Mouse (Mus musculus) MEL (cell line): ENCODE measurements around the gene Cmss1. TPM values are rescaled to one million over a fixed set of nuclear protein-coding genes. Genes with fewer than 3 reads are reported as not detected.

Experiments
- DNase-seq: peaks from one replicate; pipeline ENCODE4 v3.0.0; 2011; ENCODE audit warnings: low read depth, low spot score
- H3K27ac ChIP-seq: 2 replicates; pipeline ENCODE4 v1.5.1; 2012; ENCODE audit warnings: low read depth, mild to moderate bottlenecking, control low read depth, low read length, moderate library complexity; ENCODE audit not compliant: control insufficient read depth
- H3K27me3 ChIP-seq, 2 experiments: fragments of 150-350 bp in 1 of 2; sonication (generic) in 1 of 2; 2 replicates each; pipeline ENCODE4 v1.6.1; 2012; ENCODE audit warnings: low read length in 2 of 2, mild to moderate bottlenecking in 2 of 2, improper control_type of control experiment in 1 of 2, moderate library complexity in 1 of 2; ENCODE audit not compliant: insufficient read depth in 2 of 2, control insufficient read depth in 1 of 2
- H3K36me3 ChIP-seq, 2 experiments: 2 replicates each; pipeline ENCODE4 v1.6.1; 2012 to 2014; ENCODE audit warnings: low read length in 2 of 2, improper control_type of control experiment in 1 of 2, inconsistent platforms in 1 of 2, mild to moderate bottlenecking in 1 of 2; ENCODE audit not compliant: insufficient read depth in 2 of 2, control insufficient read depth in 1 of 2
- H3K4me1 ChIP-seq, 2 experiments: fragments of 150-350 bp in 1 of 2; sonication (generic) in 1 of 2; 2 replicates each; pipeline ENCODE4 v1.6.1; 2012; ENCODE audit warnings: low read length in 2 of 2, improper control_type of control experiment in 1 of 2, mild to moderate bottlenecking in 1 of 2; ENCODE audit not compliant: insufficient read depth in 2 of 2, control insufficient read depth in 1 of 2
- H3K4me3 ChIP-seq, 2 experiments: fragments of 150-350 bp in 1 of 2; sonication (generic) in 1 of 2; 2 replicates each; pipeline ENCODE4 v1.5.1; 2012; ENCODE audit warnings: low read depth in 2 of 2, low read length in 2 of 2, mild to moderate bottlenecking in 2 of 2, moderate library complexity in 2 of 2, control low read depth in 1 of 2, improper control_type of control experiment in 1 of 2; ENCODE audit not compliant: control insufficient read depth in 1 of 2, insufficient read depth in 1 of 2
- H3K79me2 ChIP-seq: 2 replicates; pipeline ENCODE4 v1.6.1; 2012; ENCODE audit warnings: mild to moderate bottlenecking, low read length, moderate library complexity; ENCODE audit not compliant: control insufficient read depth, poor library complexity, insufficient read depth
- H3K9ac ChIP-seq: 2 replicates; pipeline ENCODE4 v1.6.1; 2012; ENCODE audit warnings: low read depth, mild to moderate bottlenecking, control low read depth, low read length, moderate library complexity; ENCODE audit not compliant: control insufficient read depth, poor library complexity, severe bottlenecking
- H3K9me3 ChIP-seq: fragments of 150-350 bp; sonication (generic); replicated peaks from 2 replicates; pipeline ENCODE4 v1.6.1; 2012; ENCODE audit warnings: mild to moderate bottlenecking, low read length, improper control_type of control experiment, moderate library complexity; ENCODE audit not compliant: insufficient read depth
- BHLHE40 ChIP-seq: IDR thresholded peaks from 2 replicates; pipeline ENCODE4 v1.6.1; 2012; ENCODE audit warnings: low read depth, mild to moderate bottlenecking, inconsistent platforms, low read length, improper control_type of control experiment, borderline replicate concordance
- CHD1 ChIP-seq: IDR thresholded peaks from 2 replicates; pipeline ENCODE4 v1.6.1; 2012; ENCODE audit warnings: low read depth, mild to moderate bottlenecking, inconsistent platforms, low read length, improper control_type of control experiment
- CHD2 ChIP-seq: IDR thresholded peaks from 2 replicates; pipeline ENCODE4 v1.6.1; 2011; ENCODE audit warnings: low read length, improper control_type of control experiment
- CTCF ChIP-seq, 3 experiments: IDR thresholded peaks in 2 of 3; conservative IDR thresholded peaks in 1 of 3; 2 replicates each; pipeline ENCODE4 v1.5.1; 2011 to 2012; ENCODE audit warnings: low read length in 3 of 3, low read depth in 2 of 3, mild to moderate bottlenecking in 2 of 3, improper control_type of control experiment in 1 of 3, inconsistent platforms in 1 of 3, mixed read lengths in 1 of 3, moderate library complexity in 1 of 3; ENCODE audit not compliant: control insufficient read depth in 1 of 3, insufficient read depth in 1 of 3, poor library complexity in 1 of 3, severe bottlenecking in 1 of 3
- E2F4 ChIP-seq: IDR thresholded peaks from 2 replicates; pipeline ENCODE4 v1.6.1; 2011; ENCODE audit warnings: low read depth, low read length, improper control_type of control experiment, borderline replicate concordance
- ELF1 ChIP-seq: IDR thresholded peaks from 2 replicates; pipeline ENCODE4 v1.6.1; 2014; ENCODE audit warnings: low read depth, mild to moderate bottlenecking, inconsistent platforms, low read length, improper control_type of control experiment, moderate library complexity
- EP300 ChIP-seq, 2 experiments: IDR thresholded peaks; 2 replicates each; pipeline ENCODE4 v1.6.1; 2011; ENCODE audit warnings: improper control_type of control experiment in 2 of 2, low read length in 2 of 2, low read depth in 1 of 2, mild to moderate bottlenecking in 1 of 2
- ETS1 ChIP-seq: IDR thresholded peaks from 2 replicates; pipeline ENCODE4 v1.6.1; 2012; ENCODE audit warnings: low read depth, mild to moderate bottlenecking, inconsistent platforms, low read length, improper control_type of control experiment, moderate library complexity
- GABPA ChIP-seq: IDR thresholded peaks from 2 replicates; pipeline ENCODE4 v1.6.1; 2012; ENCODE audit warnings: low read depth, mild to moderate bottlenecking, inconsistent platforms, low read length, improper control_type of control experiment, moderate library complexity
- GATA1 ChIP-seq: IDR thresholded peaks from 2 replicates; pipeline ENCODE4 v1.6.1; 2011; ENCODE audit warnings: low read depth, low read length, improper control_type of control experiment
- HCFC1 ChIP-seq: IDR thresholded peaks from 2 replicates; pipeline ENCODE4 v1.6.1; 2012; ENCODE audit warnings: low read depth, mild to moderate bottlenecking, inconsistent platforms, low read length, improper control_type of control experiment, moderate library complexity
- JUND ChIP-seq: IDR thresholded peaks from 2 replicates; pipeline ENCODE4 v1.6.1; 2011; ENCODE audit warnings: low read depth, mild to moderate bottlenecking, improper control_type of control experiment, low read length
- KAT2A ChIP-seq: conservative IDR thresholded peaks from 2 replicates; pipeline ENCODE4 v1.6.1; 2012; ENCODE audit warnings: low read depth, low read length, improper control_type of control experiment, inconsistent platforms
- MAFK ChIP-seq: IDR thresholded peaks from 2 replicates; pipeline ENCODE4 v1.6.1; 2011; ENCODE audit warnings: low read depth, mild to moderate bottlenecking, low read length, improper control_type of control experiment, borderline replicate concordance
- MAX ChIP-seq: IDR thresholded peaks from 2 replicates; pipeline ENCODE4 v1.6.1; 2011; ENCODE audit warnings: low read length, improper control_type of control experiment
- MAZ ChIP-seq: IDR thresholded peaks from 2 replicates; pipeline ENCODE4 v1.6.1; 2012; ENCODE audit warnings: low read depth, mild to moderate bottlenecking, inconsistent platforms, low read length, improper control_type of control experiment
- MEF2A ChIP-seq: IDR thresholded peaks from 2 replicates; pipeline ENCODE4 v1.6.1; 2014; ENCODE audit warnings: low read depth, mild to moderate bottlenecking, inconsistent platforms, low read length, improper control_type of control experiment; ENCODE audit not compliant: poor library complexity, insufficient replicate concordance, severe bottlenecking; ENCODE audit errors: extremely low read depth
- MXI1 ChIP-seq: IDR thresholded peaks from 2 replicates; pipeline ENCODE4 v1.6.1; 2011; ENCODE audit warnings: mild to moderate bottlenecking, low read depth, low read length, improper control_type of control experiment
- MYB ChIP-seq: IDR thresholded peaks from 2 replicates; pipeline ENCODE4 v1.6.1; 2011; ENCODE audit warnings: mild to moderate bottlenecking, low read depth, low read length, improper control_type of control experiment
- MYC ChIP-seq: IDR thresholded peaks from 2 replicates; pipeline ENCODE4 v1.6.1; 2011; ENCODE audit warnings: low read depth, mild to moderate bottlenecking, low read length, improper control_type of control experiment, moderate library complexity
- NELFE ChIP-seq: IDR thresholded peaks from 2 replicates; pipeline ENCODE4 v1.6.1; 2011; ENCODE audit warnings: low read depth, low read length, improper control_type of control experiment
- NRF1 ChIP-seq: IDR thresholded peaks from 2 replicates; pipeline ENCODE4 v1.6.1; 2014; ENCODE audit warnings: low read depth, mild to moderate bottlenecking, inconsistent platforms, low read length, improper control_type of control experiment, moderate library complexity; ENCODE audit not compliant: poor library complexity, insufficient read depth, severe bottlenecking
- POLR2A ChIP-seq, 2 experiments: IDR thresholded peaks; 2 replicates each; pipeline ENCODE4 v1.6.1; 2011 to 2012; ENCODE audit warnings: low read length in 2 of 2, mild to moderate bottlenecking in 2 of 2, control low read depth in 1 of 2, improper control_type of control experiment in 1 of 2, low read depth in 1 of 2, moderate library complexity in 1 of 2; ENCODE audit not compliant: control insufficient read depth in 1 of 2, insufficient read depth in 1 of 2, poor library complexity in 1 of 2
- POLR2AphosphoS2 ChIP-seq: IDR thresholded peaks from 2 replicates; pipeline ENCODE4 v1.6.1; 2011; ENCODE audit warnings: low read length, improper control_type of control experiment
- POLR2AphosphoS5 ChIP-seq: IDR thresholded peaks from 2 replicates; pipeline ENCODE4 v1.6.1; 2012; ENCODE audit warnings: low read depth, borderline replicate concordance, mild to moderate bottlenecking, inconsistent platforms, low read length, moderate library complexity, mixed read lengths
- RAD21 ChIP-seq: IDR thresholded peaks from 2 replicates; pipeline ENCODE4 v1.6.1; 2011; ENCODE audit warnings: mild to moderate bottlenecking, low read depth, low read length, improper control_type of control experiment
- RCOR1 ChIP-seq: IDR thresholded peaks from 2 replicates; pipeline ENCODE4 v1.6.1; 2012; ENCODE audit warnings: low read depth, mild to moderate bottlenecking, inconsistent platforms, low read length, improper control_type of control experiment
- SMC3 ChIP-seq: IDR thresholded peaks from 2 replicates; pipeline ENCODE4 v1.6.1; 2011; ENCODE audit warnings: low read depth, low read length, improper control_type of control experiment
- TAL1 ChIP-seq: IDR thresholded peaks from 2 replicates; pipeline ENCODE4 v1.6.1; 2012; ENCODE audit warnings: mild to moderate bottlenecking, inconsistent platforms, low read length, moderate library complexity, mixed read lengths
- TBP ChIP-seq: IDR thresholded peaks from 2 replicates; pipeline ENCODE4 v1.8.0; 2011; ENCODE audit warnings: low read depth, low read length, improper control_type of control experiment
- TCF12 ChIP-seq: IDR thresholded peaks from 2 replicates; pipeline ENCODE4 v1.6.1; 2014; ENCODE audit warnings: low read depth, mild to moderate bottlenecking, inconsistent platforms, low read length, improper control_type of control experiment, moderate library complexity
- USF1 ChIP-seq: IDR thresholded peaks from 2 replicates; pipeline ENCODE4 v1.6.1; 2014; ENCODE audit warnings: low read depth, mild to moderate bottlenecking, inconsistent platforms, low read length, improper control_type of control experiment, moderate library complexity
- USF2 ChIP-seq, 2 experiments: IDR thresholded peaks; 2 replicates each; pipeline ENCODE4 v1.6.1; 2011 to 2012; ENCODE audit warnings: improper control_type of control experiment in 2 of 2, low read length in 2 of 2, borderline replicate concordance in 1 of 2, inconsistent platforms in 1 of 2, low read depth in 1 of 2, mild to moderate bottlenecking in 1 of 2; ENCODE audit not compliant: insufficient read depth in 1 of 2
- ZC3H11A ChIP-seq: IDR thresholded peaks from 2 replicates; pipeline ENCODE4 v1.6.1; 2012; ENCODE audit warnings: low read depth, mild to moderate bottlenecking, inconsistent platforms, low read length, improper control_type of control experiment
- ZKSCAN1 ChIP-seq: IDR thresholded peaks from 2 replicates; pipeline ENCODE4 v1.6.1; 2012; ENCODE audit warnings: low read depth, mild to moderate bottlenecking, inconsistent platforms, low read length, improper control_type of control experiment, moderate library complexity
- ZNF384 ChIP-seq: IDR thresholded peaks from 2 replicates; pipeline ENCODE4 v1.6.1; 2012; ENCODE audit warnings: low read depth, mild to moderate bottlenecking, inconsistent platforms, low read length, improper control_type of control experiment
- polyA plus RNA-seq, 2 experiments: library from polyadenylated mRNA; stranded (reverse) in 1 of 2; unstranded in 1 of 2; fragments of >175 nt in 1 of 2; fragments of >200 nt in 1 of 2; gene quantifications; 2 replicates each; pipeline versions ENCODE4 v1.2.1 to v1.2.4; 2012; ENCODE audit warnings: low replicate concordance in 2 of 2, low read depth in 1 of 2; ENCODE audit not compliant: insufficient read length in 2 of 2, insufficient read depth in 1 of 2, missing spikeins in 1 of 2
- total RNA-seq: library from RNA; depleted of rRNA; stranded (reverse); fragments of 300-350 nt; gene quantifications from 2 replicates; pipeline ENCODE4 v1.2.3, GENCODE M21; 2012

Gene Cmss1
- total and polyA plus RNA-seq, 3 experiments = 80.9 to 94.7 TPM; not detected in 1

DNA sequence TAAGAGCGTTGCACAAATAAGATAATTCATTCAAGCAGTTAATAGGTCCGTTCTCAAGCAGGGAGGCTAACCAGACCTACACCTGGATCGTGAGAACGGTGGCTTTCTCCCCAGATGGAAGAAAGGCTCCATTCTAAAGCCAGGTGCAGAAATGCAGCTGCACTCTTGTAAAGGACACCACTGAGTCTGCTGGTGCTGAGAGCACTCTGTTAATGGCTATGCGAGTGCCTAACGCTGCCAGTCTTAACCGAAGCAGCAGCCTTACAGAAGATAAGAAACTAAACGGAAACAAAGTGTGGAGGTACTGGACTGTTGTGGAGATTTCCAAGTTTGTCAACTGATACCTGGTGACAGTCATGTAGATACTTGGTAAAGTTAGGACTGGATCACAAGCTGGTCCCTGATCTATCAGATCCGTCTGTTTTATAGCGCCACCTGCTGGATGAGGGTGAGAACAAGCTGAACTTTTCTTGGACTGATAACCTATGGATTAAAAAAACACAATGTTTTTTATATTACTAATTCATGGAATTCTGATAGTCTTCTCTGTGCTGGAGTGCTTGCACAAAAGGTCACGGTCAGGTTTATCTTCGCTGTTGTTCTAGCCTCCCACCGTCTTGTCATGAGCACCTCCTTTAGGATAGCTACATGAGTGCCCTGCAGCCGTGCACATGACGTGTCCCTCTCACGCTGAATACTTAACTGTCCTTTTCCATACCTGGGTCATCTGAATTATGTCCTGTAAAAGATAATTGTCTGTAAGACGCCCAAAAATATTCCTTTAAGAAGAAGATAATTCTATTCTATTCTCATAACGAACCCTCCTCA, 208.1 kb downstream of the Cmss1 start:
- no peak overlapping the region for H3K27ac ChIP-seq
- no peak overlapping the region for H3K9ac ChIP-seq
- peaks cover 0 to 12% of the 10 kb centered on the region in 2 experiments; a peak in 2 of 4 replicates for H3K4me1 ChIP-seq
- H3K9me3 ChIP-seq = no peaks in the 10 kb centered on the region
- no peaks in the 10 kb centered on the region for H3K79me2 ChIP-seq
- DNase-seq = peak; percentile 76
- H3K36me3 ChIP-seq = peaks cover 0 to 10% of the 10 kb centered on the region in 2 experiments; a peak in 2 of 4 replicates
- H3K4me3 ChIP-seq = no peak overlapping the region
- no peaks in the 10 kb centered on the region for H3K27me3 ChIP-seq
- TF ChIP-seq ELF1 = no peak
- TF ChIP-seq MYC = 0 out of 2 replicates have a peak, but pooled peaks have one; percentile 20
- no peak for TF ChIP-seq CHD2
- TF ChIP-seq HCFC1 = no peak
- peak; percentile 63 for TF ChIP-seq ZNF384
- no peak for TF ChIP-seq ETS1
- TF ChIP-seq ZKSCAN1 = no peak
- no peak for TF ChIP-seq USF1
- peak; percentile 84 for TF ChIP-seq RAD21
- TF ChIP-seq CHD1 = no peak
- TF ChIP-seq MAZ = no peak
- no peak for TF ChIP-seq NRF1
- TF ChIP-seq CTCF (IDR thresholded peaks at IDR 0.05 in 2 of 3, conservative IDR thresholded peaks at IDR 0.05 in 1 of 3; ENCODE audit: control insufficient read depth in 1 of 3, insufficient read depth in 1 of 3, low read depth in 2 of 3, low read length in 3 of 3, poor library complexity in 1 of 3, severe bottlenecking in 1 of 3) = peak; percentile 61 to 83 (median 78)
- no peak for TF ChIP-seq RCOR1
- no peak for TF ChIP-seq USF2 (IDR thresholded peaks at IDR 0.05; ENCODE audit: borderline replicate concordance in 1 of 2, insufficient read depth in 1 of 2, low read depth in 1 of 2, low read length in 2 of 2)
- TF ChIP-seq MYB = no peak
- 0 out of 2 replicates have a peak, but pooled peaks have one; percentile 20 for TF ChIP-seq MAX
- no peak for TF ChIP-seq POLR2A (IDR thresholded peaks at IDR 0.05; ENCODE audit: control insufficient read depth in 1 of 2, insufficient read depth in 1 of 2, low read depth in 1 of 2, low read length in 2 of 2, poor library complexity in 1 of 2)
- no peak for TF ChIP-seq TCF12
- no peak for TF ChIP-seq TAL1
- TF ChIP-seq MAFK = no peak
- no peak for TF ChIP-seq POLR2AphosphoS2
- no peak for TF ChIP-seq MEF2A
- peak; percentile 91 for TF ChIP-seq SMC3
- TF ChIP-seq KAT2A = no peak
- TF ChIP-seq MXI1 = no peak
- TF ChIP-seq E2F4 = no peak
- TF ChIP-seq JUND = 0 out of 2 replicates have a peak, but pooled peaks have one; percentile 33
- TF ChIP-seq BHLHE40 = no peak
- TF ChIP-seq TBP = no peak
- no peak for TF ChIP-seq GATA1
- TF ChIP-seq NELFE = no peak
- no peak for TF ChIP-seq GABPA
- no peak for TF ChIP-seq EP300 (IDR thresholded peaks at IDR 0.05; ENCODE audit: low read depth in 1 of 2, low read length in 2 of 2)
- no peak for TF ChIP-seq POLR2AphosphoS5
- TF ChIP-seq ZC3H11A = peak; percentile 83
